Mouse (Mus musculus): ENCODE data around the gene Cnr1.

Gene Cnr1

DNA sequence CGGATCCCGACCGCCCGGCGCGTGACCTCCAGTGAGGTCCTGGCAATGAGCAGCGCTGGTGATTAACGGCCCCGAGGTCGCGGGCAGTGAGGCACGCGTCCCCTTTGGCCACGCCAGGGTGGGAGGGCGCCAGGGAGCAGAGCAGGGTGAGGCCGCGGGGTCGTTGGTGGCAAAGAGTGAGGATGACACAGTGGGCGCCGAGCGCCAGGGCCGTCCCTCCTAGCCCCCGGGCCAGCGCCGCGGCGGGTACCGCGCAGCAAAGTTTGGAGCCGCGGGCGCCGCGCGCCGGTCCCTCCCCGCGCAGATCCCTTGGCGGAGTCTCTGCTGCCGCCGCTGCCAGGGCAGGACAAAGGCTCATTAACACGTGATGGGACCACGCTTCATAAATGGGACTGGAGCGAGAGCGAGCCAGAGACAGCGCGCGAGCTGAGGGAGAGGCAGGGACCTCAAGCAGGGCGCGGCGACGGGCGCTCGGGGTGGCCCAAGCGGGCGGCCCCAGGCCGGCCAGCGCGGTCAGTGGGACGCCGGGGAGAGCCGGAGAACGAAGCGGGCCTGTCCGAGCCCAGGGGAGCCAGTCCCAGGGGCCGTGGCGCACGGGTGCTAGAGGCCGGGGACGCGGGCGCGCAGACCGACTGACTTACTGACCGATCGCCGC is at the start of gene Cnr1:
Gene Cnr1, plus strand, starts transcription at position 360 of the 655 bp plus-strand sequence.
- no peak for DNase-seq

DNA sequence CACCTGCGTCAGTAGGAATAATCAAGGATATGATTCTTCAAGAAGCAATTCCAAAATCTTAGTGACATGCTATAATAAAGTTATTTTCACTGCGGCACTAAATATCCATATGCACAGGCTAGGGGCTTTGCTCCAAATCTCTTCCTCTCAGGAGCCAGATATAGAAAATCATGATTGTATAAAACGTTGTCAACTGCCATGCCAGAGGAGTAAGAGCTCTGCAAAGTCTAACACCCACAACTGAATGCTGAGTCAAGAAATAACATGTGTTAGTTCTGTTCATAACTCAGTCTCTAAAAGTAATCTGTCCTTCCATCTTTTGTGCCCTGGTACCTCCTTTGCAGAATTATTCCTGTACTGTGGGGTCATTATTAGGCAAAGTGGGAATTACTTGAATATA is 44.4 kb upstream of the Cnr1 start:
- no peak for DNase-seq

DNA sequence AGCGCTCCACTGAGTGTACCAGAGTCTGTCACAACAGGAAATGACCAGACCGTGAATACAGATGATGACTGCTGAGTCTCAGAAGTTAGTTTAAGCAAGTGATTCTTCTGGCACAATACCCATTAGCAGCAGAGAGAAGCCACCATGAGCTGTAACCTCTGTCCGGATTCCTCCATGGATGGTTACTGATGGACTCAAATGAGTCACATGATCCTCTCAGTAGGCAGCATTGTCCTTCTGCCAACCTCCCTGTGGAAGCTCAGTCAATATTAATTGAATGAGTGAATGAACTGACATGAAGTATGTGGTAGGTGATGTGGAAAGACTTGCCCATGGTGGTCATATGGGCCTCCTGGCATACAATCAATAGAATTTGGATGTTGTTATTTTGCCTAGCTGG is 38.4 kb upstream of the Cnr1 start:
- DNase-seq, result no peak

DNA sequence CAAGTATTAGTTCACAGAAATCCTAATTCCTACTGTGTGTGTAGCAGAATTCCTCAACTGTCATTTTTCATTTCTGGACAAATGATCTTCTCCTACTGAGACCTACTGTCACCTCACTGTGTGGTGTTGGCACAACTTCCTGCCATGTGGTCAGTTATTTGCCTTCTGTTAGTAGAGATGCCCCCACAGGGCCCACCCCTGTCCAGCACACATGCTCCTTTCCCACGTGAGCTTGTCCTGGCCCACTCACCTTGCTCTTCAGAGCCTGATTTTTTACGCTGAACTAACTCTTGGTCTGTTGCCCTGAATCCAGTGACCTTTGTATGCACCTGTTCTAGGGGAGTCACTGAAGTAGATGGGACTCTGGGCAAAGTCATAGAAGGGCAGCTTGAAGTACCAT is 34.4 kb upstream of the Cnr1 start:
- no peak for DNase-seq

DNA sequence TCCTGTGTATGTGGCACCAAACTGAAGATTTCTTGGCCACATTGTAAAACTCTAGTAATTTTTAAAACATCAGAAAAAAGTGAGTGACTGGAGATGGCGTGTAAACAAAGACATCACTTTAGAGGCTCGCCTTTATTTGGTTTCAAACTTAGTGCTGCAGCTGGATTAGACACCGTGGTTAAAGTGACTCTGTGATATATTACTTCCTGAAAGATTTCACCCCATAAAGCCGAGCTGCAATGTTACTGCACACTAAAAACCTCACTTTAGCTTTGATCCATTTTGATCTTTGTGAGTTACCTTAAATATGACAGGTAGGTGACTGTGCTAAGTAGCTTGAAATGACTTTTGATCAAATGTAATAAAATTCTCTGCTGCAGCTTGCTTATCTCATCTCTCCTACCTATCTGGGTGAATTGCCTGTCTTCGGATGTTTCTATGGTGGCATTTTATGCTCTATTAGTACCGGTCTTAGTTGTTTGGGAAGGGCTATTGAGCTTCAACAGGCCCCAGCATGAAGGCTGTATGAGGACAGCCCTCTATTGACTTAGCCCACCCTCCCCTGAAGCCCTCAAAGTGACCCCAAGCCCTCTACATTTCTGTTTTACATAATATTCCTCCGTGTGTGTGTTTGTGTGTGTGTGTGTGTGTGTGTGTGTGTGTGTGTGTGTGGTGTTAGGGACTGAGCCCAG is 32.1 kb upstream of the Cnr1 start:
- DNase-seq, result no peak

DNA sequence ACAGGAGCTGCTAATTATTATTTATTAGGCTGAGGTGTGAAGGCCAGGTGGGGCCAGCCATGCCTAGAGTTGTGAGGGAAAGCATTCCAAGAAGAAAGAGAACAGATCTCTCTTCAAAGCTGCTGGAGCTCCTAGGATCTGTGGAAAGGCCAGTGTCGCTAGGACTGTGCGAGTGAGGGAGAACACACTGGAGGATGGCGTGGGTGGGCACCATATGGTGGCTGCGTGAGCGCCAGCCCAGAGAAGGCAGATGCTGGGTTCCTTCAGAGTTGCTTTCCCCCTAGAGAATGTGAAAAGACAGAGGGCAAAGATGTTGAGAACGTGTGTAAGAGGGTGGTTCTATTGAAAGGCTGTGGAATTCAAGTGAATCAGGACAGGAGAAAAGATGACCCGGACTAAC is 30.6 kb upstream of the Cnr1 start:
- no peak for DNase-seq

DNA sequence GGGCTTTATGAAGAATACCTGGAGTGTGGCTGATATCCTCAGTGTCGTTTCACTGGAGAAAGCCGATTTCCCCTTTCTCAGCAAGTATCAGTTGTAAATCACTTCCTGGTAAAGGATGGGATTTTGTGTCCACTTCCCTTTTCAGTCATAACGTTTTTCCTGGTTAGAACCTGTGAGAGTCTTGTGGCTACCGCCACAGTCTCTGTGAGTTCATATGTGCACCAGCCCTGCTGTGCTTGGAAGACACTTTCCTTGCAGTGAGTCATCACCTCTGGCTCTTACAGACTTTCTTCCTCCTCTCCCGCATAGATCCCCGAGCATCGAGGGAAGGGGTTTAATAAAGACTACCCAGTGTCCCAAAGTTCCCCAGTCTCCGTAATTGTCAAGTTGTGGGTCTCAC is 29.3 kb upstream of the Cnr1 start:
- DNase-seq, result no peak

DNA sequence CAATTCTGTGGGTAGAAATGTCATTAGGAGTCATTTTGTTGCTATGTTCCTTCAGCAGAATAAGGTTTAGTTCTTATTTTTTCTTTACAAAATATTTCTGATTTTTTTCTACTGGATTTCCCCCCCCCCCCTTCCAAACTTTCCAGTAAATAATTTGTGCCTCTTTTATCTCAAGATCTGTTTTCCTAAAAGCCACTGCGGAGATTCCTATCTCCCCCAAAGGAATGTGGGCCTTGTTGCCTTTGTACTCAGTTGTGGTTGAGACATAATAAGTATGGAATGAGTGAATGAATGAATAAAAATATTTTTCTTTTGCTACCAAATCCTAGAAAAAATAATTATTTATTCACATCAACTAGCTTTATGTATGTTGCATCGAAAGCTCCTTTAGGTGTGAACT is 28.9 kb upstream of the Cnr1 start:
- DNase-seq, result no peak

DNA sequence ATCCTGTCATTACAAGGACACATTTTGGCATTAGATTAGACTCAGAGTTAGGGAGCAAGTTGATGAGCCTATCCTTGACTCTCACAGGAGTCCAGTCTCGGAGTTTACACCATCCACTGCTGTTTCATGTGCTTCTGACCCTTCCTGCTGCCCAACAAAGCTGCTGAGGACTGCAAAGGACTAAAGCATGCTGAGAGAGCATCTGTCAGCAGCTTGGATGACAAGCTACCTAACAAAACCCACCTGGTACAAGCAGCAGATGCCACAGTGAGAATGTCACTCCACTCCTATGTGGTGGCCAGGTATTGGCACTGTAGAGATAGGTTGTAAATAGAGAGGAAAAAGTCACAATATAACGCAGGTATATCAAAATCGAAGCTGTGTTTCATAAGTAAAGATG is 22.7 kb upstream of the Cnr1 start:
- no peak for DNase-seq

DNA sequence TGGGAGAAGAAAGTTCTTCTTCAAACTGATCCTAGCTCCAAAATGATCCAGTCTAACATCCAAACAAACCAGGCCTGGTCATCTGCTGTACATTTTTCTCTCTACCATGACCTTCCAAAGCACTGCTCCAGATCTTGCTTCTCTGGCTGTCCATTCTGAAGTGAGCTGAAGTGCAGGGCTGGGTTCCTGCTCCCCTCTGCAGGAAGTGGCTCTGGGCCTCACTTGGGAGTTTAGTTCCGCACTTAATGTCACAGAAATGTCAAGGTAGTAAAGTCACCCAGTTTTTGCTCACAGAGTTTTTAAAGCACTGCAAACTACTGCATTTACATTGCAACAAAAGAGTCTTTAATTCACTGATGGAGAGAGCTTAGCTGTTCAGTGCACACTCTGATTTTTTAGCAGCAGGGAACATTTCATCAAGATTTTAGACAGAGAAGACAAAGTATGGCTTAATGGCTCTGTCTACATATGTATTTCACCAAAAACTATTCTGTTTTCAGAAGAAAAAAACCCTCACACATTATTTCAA is 20.5 kb upstream of the Cnr1 start:
- no peak for DNase-seq

DNA sequence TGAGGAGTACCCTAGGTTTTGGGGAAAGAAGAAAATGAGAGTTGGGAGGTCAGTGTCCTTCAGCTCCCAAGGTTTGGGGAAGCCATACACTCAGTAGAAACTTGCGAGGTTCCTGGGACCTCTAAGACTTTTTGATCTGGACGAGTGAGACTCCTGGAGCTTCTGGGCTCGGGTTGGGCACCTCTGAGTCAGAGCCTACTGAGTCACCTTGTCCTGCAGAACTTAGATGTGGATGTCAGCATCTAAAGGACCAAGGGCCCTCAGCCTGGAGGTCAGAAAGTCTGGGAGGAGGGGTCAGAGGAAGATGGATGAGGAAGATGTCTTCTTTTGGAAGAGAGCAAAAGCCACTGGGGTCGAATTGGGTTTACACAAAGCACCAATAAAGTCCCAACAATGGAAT is 19.6 kb upstream of the Cnr1 start:
- DNase-seq, result no peak

DNA sequence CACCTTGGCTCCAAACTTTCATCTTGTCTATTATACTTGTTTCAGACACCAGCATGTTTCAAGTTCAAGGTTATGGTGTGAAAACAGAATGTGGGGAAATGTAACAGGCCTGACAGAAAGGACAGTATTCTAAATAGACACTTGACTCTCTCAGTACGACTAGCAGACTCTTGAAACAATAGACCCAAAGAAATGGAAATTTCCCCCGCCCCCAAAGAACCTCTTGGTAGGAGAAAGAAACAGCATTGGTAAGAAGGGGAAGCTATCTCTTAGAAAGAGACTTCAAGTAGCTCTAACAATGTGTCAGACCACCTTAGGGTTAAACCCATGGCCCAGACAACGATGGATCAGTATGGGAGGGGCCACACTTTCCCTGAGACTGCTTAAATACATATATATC is 15.6 kb upstream of the Cnr1 start:
- no peak for DNase-seq

DNA sequence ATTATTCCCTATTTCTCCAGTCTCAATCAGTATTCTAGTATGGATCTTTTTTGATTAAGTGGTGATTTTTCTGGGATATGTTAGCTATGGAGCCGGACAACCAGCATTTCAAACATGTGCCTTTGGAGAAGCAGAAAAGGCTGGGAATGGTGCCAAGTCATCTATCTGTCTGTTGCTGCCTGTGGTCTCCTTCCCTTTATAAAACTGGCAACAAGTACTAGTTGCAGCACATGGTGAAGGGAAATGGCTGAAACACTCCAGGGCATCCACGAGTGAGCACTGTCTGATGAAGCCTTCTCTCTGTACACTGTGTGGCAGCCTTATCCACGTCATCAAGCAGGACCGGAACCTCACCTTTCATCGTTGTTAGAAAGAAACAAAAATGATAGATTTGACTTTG is 8.7 kb upstream of the Cnr1 start:
- no peak for DNase-seq

DNA sequence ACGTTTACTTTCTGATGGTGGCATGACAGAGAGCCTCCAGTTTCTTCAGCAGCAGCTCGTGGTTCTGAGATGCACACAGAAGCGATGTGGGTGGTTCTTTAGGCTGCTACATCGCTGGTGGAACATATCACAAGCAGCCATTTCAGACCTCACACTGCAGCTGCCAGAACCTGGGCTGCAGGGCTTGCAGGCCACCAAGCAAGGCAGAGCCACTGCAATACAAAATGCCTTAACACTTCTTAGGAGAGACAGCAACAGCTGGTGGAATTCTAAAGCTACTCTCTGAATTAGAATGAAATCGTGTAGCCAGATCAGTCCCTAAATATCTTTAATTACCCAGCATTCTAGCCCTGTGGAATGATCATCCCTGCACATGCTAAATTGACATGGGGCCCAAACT is 3.6 kb upstream of the Cnr1 start:
- no peak for DNase-seq

DNA sequence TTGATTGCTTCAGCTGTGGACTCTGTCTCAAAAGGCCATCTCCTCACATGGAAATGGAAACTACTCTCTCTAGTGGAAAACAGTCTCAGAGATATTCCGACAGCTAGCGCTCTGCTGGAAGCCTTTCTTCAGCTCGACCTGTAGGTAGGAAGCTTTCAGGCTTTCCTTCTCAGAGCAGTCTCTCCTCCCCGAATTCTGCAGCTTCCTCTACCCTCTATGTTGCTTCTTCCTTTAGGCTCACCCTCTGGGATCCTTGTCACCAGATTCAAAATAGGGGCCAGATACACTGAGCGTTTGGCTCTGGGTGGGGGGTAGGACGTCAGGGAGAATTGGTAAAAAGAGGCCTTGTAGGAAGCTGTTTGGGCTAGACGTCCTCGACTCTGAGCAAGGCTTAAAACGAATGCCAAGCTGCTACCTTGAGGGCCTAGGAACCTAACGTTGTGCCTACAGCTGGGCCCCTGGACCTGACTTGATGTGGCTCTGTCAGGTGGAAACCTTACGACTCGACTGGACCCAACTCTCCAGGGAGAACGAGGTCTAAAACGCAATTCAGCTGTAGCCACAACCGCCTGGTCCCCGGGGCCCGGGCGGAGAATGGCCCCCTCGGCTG is 1.1 kb upstream of the Cnr1 start:
- no peak for DNase-seq

DNA sequence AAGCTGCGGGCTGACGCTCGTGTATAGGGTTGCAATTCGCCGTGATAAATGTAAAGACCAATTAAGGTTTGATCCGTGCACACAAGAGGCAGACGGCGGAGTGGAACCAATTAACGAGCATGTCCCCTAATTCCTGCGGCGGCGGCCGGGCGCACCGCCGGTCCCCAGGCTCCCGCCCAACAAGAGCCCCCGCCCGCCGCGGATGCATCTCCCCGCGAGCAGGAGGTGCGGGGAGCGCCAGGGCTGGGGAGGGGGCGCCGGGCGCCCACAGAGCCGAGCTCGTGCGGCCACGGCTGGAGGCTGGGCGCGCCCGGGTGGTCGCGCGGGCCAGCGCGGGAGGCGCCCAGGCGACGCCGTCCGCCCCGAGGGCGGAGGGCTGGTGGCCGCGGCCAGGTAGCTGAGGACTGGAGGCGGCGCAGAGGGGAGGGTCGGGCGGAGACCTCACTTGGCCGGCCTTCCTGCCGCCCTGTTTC is 596 bp upstream of the Cnr1 start:
- no peak for DNase-seq

DNA sequence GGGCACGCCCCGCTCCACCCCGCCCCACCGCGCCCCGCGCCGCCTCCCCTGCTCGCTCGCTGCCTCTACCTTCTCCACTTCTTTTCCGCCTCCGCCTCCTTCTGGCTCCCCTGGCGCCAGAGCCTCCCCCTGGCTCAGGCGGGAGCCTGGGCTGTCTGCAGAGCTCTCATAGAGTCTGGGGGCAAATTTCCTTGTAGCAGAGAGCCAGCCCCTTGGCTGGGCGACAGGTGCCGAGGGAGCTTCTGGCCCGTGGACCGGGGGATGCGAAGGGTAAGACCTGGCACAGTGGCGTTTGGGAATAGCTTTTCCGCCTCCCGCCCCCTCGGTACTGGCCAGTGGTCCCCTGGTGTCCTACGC is 474 bp downstream of the Cnr1 start:
- DNase-seq, result no peak

DNA sequence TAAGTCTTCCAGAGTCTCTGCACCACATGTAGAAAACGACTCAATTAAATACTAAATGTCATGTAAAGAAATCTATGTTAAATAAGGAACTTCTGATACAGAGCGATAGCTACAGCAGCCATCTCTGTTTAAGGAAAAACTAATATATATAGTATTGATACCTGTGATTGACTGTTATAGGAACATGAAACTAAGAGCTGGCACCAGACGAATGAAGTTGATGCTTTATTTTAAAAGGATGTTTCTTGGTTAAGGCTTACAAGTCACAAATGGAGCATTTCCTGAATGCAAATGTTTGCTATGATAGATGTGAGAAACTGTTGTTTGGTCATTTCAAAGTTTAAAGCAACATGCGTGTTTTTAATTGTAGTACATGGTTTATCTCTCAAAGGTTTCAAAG is 1.1 kb downstream of the Cnr1 start:
- DNase-seq, result no peak

DNA sequence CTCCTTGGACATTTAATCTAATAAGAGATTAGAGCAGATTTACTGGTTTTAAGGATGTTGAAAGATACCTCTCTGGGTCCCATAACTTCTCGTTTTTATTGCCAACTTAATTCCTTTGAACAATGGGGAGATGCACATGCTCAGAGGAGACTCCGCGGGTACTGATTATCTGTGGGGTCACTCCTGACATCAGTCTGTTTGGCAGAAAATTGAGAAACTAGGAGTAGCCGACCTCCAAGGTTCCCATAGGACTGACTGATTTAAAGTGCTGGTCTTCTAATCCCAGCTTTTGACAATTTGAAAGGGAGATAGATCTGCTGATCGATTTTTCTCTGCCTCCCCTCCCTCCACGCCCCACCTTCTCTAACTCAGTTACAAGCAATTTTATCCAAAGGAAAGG is 1.6 kb downstream of the Cnr1 start:
- DNase-seq, result no peak

DNA sequence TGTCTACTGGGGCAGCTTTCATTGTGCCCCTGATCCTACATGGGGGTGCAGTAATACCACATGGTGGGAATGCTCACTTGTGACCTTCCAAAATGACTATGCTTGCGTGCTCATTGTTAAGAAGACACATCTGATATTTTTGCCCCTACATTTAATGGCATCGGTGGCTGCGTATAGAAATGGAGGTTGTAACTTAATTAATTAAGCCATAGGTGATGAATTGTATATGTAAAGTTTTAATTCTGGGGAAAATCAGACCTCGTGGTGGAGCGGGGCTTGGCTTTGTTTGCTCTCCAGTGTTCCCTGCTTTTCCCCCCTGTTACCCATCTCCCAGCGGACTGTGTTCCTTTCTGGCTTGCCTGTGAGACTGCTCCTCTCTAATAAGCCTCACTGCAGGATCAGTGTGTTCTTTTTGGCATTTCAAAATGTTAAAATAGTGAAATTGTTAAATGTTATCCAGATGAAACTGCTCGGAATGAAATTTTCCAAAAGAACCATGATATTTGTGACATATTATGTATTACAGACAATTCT is 2.4 kb downstream of the Cnr1 start:
- no peak for DNase-seq

DNA sequence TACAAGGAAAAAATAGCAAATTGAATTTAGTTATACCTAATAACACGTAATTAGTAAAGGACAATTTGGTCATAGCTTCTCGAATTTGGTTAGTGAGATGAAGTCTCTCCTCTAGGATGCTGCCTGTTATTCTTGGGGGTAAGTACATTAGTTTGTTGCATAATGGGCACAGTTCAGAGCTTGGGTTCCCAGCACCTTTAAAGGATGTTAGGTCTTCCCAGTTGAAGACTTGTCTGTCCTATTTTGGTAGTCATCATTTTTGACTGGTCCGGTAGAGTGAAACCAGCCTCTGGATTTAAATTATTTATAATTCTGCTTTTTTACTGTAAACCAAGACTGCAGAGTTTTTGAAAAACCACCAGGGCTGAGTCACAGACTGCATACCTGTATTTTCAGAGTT is 3.3 kb downstream of the Cnr1 start:
- DNase-seq, result no peak

DNA sequence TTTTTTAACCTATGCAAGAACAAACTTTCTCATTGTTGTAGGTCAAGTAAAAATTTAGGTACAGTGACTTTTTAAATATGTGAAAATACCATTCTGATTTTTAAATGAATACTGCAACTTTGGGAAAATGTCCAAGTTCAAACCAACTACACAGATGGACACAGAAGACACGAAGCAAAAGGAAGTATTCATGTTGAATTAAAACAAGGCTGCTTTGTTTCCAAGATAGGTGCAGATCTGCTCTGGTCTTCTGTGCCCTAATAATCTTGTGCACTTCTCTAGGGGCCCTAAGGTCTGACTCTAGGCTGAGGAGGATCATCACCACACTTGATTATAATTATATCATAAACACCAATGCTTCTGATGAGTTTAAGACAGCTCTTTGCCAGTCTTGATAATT is 4.1 kb downstream of the Cnr1 start:
- DNase-seq, result no peak

DNA sequence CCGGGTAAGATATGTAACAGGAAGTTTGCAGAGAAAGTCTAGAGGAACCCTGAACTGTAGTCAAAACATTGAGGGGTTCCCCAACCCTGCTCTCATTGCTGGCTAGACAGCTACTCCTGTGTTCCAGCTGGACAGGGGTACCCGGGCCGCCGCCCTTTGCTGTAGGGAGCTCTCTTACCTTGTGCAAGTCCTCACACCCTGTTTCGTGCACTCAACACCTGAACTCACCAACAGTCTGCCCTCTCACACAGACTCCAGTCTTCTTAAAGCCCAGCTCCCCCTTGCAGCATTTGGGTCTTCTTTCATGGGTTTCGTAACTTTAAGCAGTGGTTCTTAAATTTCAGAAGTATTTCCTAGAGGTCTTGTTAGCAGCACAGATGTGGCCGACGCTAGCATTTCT is 7.0 kb downstream of the Cnr1 start:
- no peak for DNase-seq

DNA sequence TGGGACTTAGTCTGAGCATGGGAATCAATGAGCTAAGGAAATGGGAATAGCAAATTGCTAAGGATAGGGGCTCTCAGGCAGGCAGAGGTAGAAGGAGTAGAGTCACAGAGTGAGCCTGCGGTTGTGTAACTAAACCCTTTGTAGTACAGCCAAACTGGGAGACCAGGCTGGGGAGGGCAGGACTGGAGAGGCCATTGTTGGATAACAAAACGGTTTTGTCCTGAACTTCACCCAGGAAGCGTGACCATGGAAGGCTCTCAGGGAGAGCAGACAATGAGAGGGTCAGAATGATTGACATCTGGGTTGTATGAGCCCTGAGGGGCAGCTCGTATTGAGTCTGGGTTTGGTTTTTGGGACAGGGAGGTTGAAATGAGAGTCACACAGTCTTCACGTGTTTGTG is 17.2 kb downstream of the Cnr1 start:
- no peak for DNase-seq
